Mouse (Mus musculus) forebrain, embryonic 11.5 days (tissue): ENCODE measurements around the gene Plxnb2. TPM values are rescaled to one million over a fixed set of nuclear protein-coding genes. Genes with fewer than 3 reads are reported as not detected.

Source experiments
- ATAC-seq: fragments of 200-750 bp; cut with Nextera tagmentation; replicated peaks from 2 replicates; pipeline ENCODE4 v1.8.0; 2017; ENCODE audit warnings: moderate TSS enrichment; ENCODE audit not compliant: low FRiP score
- DNase-seq: peaks from one replicate; pipeline ENCODE4 v3.0.0-alpha.2; 2017; ENCODE audit warnings: low spot score
- H3K27ac ChIP-seq: fragments of 300-500 bp; sonication (generic); 2 replicates; pipeline ENCODE4 v1.5.1; 2014; ENCODE audit warnings: low read depth, low read length
- H3K27me3 ChIP-seq: fragments of 300-500 bp; sonication (generic); 2 replicates; pipeline ENCODE4 v1.6.1; 2014; ENCODE audit warnings: mild to moderate bottlenecking, low read length, mixed read lengths; ENCODE audit not compliant: control insufficient read depth, insufficient read depth
- H3K36me3 ChIP-seq: fragments of 300-500 bp; sonication (generic); 2 replicates; pipeline ENCODE4 v1.6.1; 2014; ENCODE audit warnings: mild to moderate bottlenecking, low read length, moderate library complexity, mixed read lengths; ENCODE audit not compliant: control insufficient read depth, insufficient read depth
- H3K4me1 ChIP-seq: fragments of 300-500 bp; sonication (generic); replicated peaks from 2 replicates; pipeline ENCODE4 v1.6.1; 2014; ENCODE audit warnings: low read length, mixed read lengths; ENCODE audit not compliant: control insufficient read depth, insufficient read depth
- H3K4me2 ChIP-seq: fragments of 300-500 bp; sonication (generic); 2 replicates; pipeline ENCODE4 v1.6.1; 2014; ENCODE audit warnings: low read depth, mild to moderate bottlenecking, low read length, moderate library complexity, mixed read lengths; ENCODE audit not compliant: severe bottlenecking
- H3K4me3 ChIP-seq: fragments of 300-500 bp; sonication (generic); 2 replicates; pipeline ENCODE4 v1.5.1; 2014; ENCODE audit warnings: low read depth, low read length
- H3K9ac ChIP-seq: fragments of 300-500 bp; sonication (generic); 2 replicates; pipeline ENCODE4 v1.6.1; 2014; ENCODE audit warnings: low read length
- H3K9me3 ChIP-seq: fragments of 300-500 bp; sonication (generic); 2 replicates; pipeline ENCODE4 v1.6.1; 2016; ENCODE audit warnings: low read length, mixed read lengths; ENCODE audit not compliant: control insufficient read depth
- WGBS: fragments of 180-500 bp; shearing (Covaris S2); extraction: QIAGEN DNeasy Blood & Tissue Kit; methylation state at CpG from one replicate; pipeline ENCODE4 v1.1.7; 2014; 5-methylcytosine and 5-hydroxymethylcytosine counted together
- polyA plus RNA-seq: library from polyadenylated mRNA; unstranded; fragments of >200 nt; fragmentation: Nextera tagmentation; extraction: Ambion mirVana; gene quantifications from 2 replicates; pipeline ENCODE4 v1.2.1, GENCODE M21; 2014

Plxnb2 gene
- polyA plus RNA-seq, 1 experiment from 2014 or later = 176 TPM

- no peak for DNase-seq
- Histone ChIP-seq H3K4me2 (peak overlapping the region; percentile 90), H3K4me1 (peaks cover 32% of the 10 kb centered on the region)
Observed at GRCm38 (mm10) chr15:89148496-89149270, 31.9 kb downstream of the Plxnb2 start.

GRCm38 (mm10) chr15:89147895-89148294 is 32.7 kb downstream of the Plxnb2 start:
- Histone ChIP-seq H3K4me2 (peak overlapping the region; percentile 90), H3K4me1 (peaks cover 32% of the 10 kb centered on the region), H3K27ac (no peak overlapping the region), H3K27me3 (no peaks in the 10 kb centered on the region), H3K36me3 (no peaks in the 10 kb centered on the region), H3K9ac (peak overlapping the region; percentile 93), H3K9me3 (no peaks in the 10 kb centered on the region), H3K4me3 (peak overlapping the region; percentile 61)
- ATAC-seq (no peak), DNase-seq (no peak)
- 45% methylated on average over 4 of the region's 4 CpGs for WGBS

More at GRCm38 (mm10) chr15:89148496-89149270, 31.9 kb downstream of the Plxnb2 start:
- 3% methylated on average over 25 of the region's 25 CpGs for WGBS
- Histone ChIP-seq H3K36me3 (no peaks in the 10 kb centered on the region), H3K9ac (peak overlapping the region; percentile 93), H3K27ac (peak overlapping the region; percentile 84; the same call in 1 of the 2 replicates), H3K4me3 (peak overlapping the region; percentile 61), H3K27me3 (no peaks in the 10 kb centered on the region), H3K9me3 (no peaks in the 10 kb centered on the region)
- no peak; the same call in 1 of the 2 replicates for ATAC-seq

GRCm38 (mm10) chr15:89147456-89147855 is 33.1 kb downstream of the Plxnb2 start:
- Histone ChIP-seq H3K27ac (no peak overlapping the region), H3K9ac (peak overlapping the region; percentile 39), H3K4me3 (peak overlapping the region; percentile 27), H3K4me1 (peaks cover 31% of the 10 kb centered on the region), H3K9me3 (no peaks in the 10 kb centered on the region), H3K36me3 (no peaks in the 10 kb centered on the region), H3K27me3 (no peaks in the 10 kb centered on the region), H3K4me2 (peak overlapping the region; percentile 90)
- ATAC-seq = no peak
- no peak for DNase-seq
- 20% methylated on average over 10 of the region's 10 CpGs for WGBS

DNA sequence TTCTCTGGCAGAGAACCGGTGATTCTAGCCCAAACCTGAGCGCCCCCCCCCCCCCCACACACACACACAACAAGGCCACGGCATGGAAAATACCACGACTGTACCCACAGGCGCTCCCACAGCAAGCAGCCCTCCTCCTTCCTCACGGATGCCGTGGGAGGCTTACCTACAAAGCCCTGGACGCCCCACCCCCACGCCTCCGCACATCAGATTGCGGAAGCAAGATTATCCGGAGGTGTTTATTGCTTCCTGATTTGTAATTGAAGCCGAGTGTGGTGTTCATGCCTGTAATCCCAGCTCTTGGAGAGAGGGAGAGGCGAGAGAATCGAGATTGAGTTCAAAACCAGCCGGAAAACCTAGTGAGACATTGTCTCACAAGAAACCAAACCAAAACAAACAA is 33.6 kb downstream of the Plxnb2 start:
- Histone ChIP-seq H3K27ac (no peak overlapping the region), H3K9me3 (no peaks in the 10 kb centered on the region), H3K27me3 (no peaks in the 10 kb centered on the region), H3K4me1 (peaks cover 27% of the 10 kb centered on the region), H3K4me2 (peak overlapping the region; percentile 90), H3K36me3 (no peaks in the 10 kb centered on the region), H3K9ac (peak overlapping the region; percentile 51), H3K4me3 (peak overlapping the region; percentile 27)
- ATAC-seq = no peak
- DNase-seq = no peak
- WGBS = 14% methylated on average over 16 of the region's 16 CpGs

DNA sequence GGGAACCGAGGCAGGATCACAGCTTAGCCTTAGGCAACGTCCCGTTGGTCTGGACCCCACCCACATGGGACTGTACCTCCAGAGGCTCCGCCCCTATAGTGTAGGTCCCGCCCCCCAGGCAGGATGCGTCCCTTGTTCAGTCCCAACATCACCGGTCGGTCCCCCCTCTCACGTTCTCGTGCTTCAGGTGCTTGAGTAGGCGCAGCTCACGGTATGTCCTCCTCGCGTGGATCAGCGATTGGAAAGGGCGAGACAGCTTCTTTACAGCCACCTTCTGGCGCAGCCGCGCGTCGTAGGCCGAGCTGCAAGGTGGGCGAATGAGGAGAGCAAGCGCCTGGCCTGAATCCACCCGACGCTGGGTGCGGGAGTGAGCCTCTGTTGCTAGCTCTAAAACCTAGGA is 34.1 kb downstream of the Plxnb2 start:
- Histone ChIP-seq H3K4me3 (peak overlapping the region; percentile 27), H3K27me3 (no peaks in the 10 kb centered on the region), H3K36me3 (no peaks in the 10 kb centered on the region), H3K27ac (no peak overlapping the region), H3K9ac (peak overlapping the region; percentile 51), H3K9me3 (no peaks in the 10 kb centered on the region), H3K4me1 (peaks cover 24% of the 10 kb centered on the region), H3K4me2 (peak overlapping the region; percentile 90)
- ATAC-seq = no peak; the same call in 1 of the 2 replicates
- peak; percentile 70 for DNase-seq
- 4% methylated on average over 27 of the region's 27 CpGs for WGBS

GRCm38 (mm10) chr15:89145813-89146350 is 34.7 kb downstream of the Plxnb2 start:
- Histone ChIP-seq H3K4me3 (no peak overlapping the region), H3K9me3 (no peaks in the 10 kb centered on the region), H3K27me3 (no peaks in the 10 kb centered on the region), H3K4me2 (no peak overlapping the region; the same call in 1 of the 2 replicates), H3K9ac (no peak overlapping the region), H3K27ac (no peak overlapping the region), H3K36me3 (no peaks in the 10 kb centered on the region), H3K4me1 (peaks cover 26% of the 10 kb centered on the region)
- no peak for DNase-seq
- 78% methylated on average over 24 of the region's 24 CpGs for WGBS
- no peak for ATAC-seq

GRCm38 (mm10) chr15:89144965-89145364 is 35.6 kb downstream of the Plxnb2 start:
- Histone ChIP-seq H3K27me3 (no peaks in the 10 kb centered on the region), H3K4me2 (no peak overlapping the region), H3K4me3 (no peak overlapping the region), H3K4me1 (peaks cover 23% of the 10 kb centered on the region), H3K9me3 (no peaks in the 10 kb centered on the region), H3K9ac (no peak overlapping the region), H3K27ac (no peak overlapping the region), H3K36me3 (no peaks in the 10 kb centered on the region)
- ATAC-seq (no peak), DNase-seq (no peak)
- WGBS = 95% methylated on average over 11 of the region's 11 CpGs

DNA sequence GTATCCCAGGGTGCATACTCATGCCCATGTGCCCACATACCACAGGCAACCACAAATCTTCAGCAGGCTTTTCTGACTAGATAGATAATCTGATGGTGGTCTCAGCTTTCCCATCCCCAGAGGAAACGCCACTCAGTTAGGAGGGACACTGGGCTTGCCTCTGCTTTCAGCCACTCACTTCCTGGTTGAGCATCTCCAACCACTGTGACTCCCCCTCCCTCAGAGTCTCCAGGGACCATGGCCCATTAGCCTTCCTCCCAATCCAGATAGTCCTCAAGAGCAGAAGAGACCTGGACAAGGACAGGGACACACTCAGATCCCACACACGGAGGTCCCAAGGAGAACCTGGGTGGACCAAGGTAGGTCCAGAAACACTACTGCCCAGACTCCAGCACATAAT is 37.5 kb downstream of the Plxnb2 start:
- no peak overlapping the region for H3K4me2 ChIP-seq
- H3K9me3 ChIP-seq = no peaks in the 10 kb centered on the region
- no peak overlapping the region for H3K4me3 ChIP-seq
- no peak overlapping the region for H3K27ac ChIP-seq
- ATAC-seq (no peak), DNase-seq (no peak)
- 81% methylated on average over 2 of the region's 2 CpGs for WGBS
- H3K9ac ChIP-seq = no peak overlapping the region
- H3K4me1 ChIP-seq = peaks cover 17% of the 10 kb centered on the region
- no peaks in the 10 kb centered on the region for H3K27me3 ChIP-seq
- no peaks in the 10 kb centered on the region for H3K36me3 ChIP-seq
